9 mouse cellular contexts compared by ENCODE assay signal in genomic region chr11:82931161-82931560, GRCm38 (mm10). TPM values are rescaled to one million over a fixed set of nuclear protein-coding genes. Genes with fewer than 3 reads are reported as not detected.
A peak's percentile ranks its signal among the peaks of the same experiment; 100 is the strongest.
DNase-seq lines count a peak whose midpoint lies in the region; ATAC-seq and TF ChIP-seq lines count a peak whose summit lies in the region.
"Not testable (repeated sequence)": the region's sequence is repeated elsewhere in the genome, so short reads cannot be mapped to it uniquely, and the experiment has no call there.
"Had no signal": no experiment of that assay in that cellular context is flagged by ENCODE, and none has a peak within 500 bp of the region (broad histone marks: within the 10 kb centered on the region; RNA-seq: fewer than 3 reads in every experiment).

No protein-coding gene starts in this region.

- not testable (repeated sequence) for ATAC-seq in embryonic facial prominence, embryonic 14.5 days (ENCODE audit: low read depth); hindbrain, embryonic 14.5 days (ENCODE audit: low FRiP score); kidney, postnatal 0 days (replicated peaks; ENCODE audit: low FRiP score, low read depth); liver, embryonic 11.5 days (replicated peaks; ENCODE audit: low FRiP score); neural tube, embryonic 14.5 days (ENCODE audit: low read depth)

- not testable (repeated sequence) for DNase-seq in embryonic facial prominence, embryonic 14.5 days (ENCODE audit: low spot score); heart, embryonic 10.5 days (ENCODE audit: low spot score); hindbrain, embryonic 14.5 days (ENCODE audit: low spot score); kidney, postnatal 0 days (ENCODE audit: low spot score); liver, embryonic 11.5 days (ENCODE audit: low spot score)

- not testable (repeated sequence) for H3K36me3 ChIP-seq in ES-Bruce4 (ENCODE audit: control insufficient read depth, insufficient read depth, low read length, poor library complexity, severe bottlenecking); embryonic facial prominence, embryonic 14.5 days (ENCODE audit: control insufficient read depth, insufficient read depth, low read length); hindbrain, embryonic 14.5 days (replicated peaks; ENCODE audit: control insufficient read depth, insufficient read depth); kidney, postnatal 0 days (ENCODE audit: insufficient read depth, low read length); liver, embryonic 11.5 days (ENCODE audit: control insufficient read depth, insufficient read depth, low read length); megakaryocyte, embryonic 14.5 days (replicated peaks; ENCODE audit: low read length); neural tube, embryonic 14.5 days (ENCODE audit: control insufficient read depth, insufficient read depth, low read length)
- H3K36me3 ChIP-seq in heart, embryonic 10.5 days: peaks cover 82% of the 10 kb centered on the region

- TF ChIP-seq POLR2A in ES-Bruce4 (IDR thresholded peaks at IDR 0.05; ENCODE audit: insufficient read depth, low read length): not testable (repeated sequence)

- H3K27me3 ChIP-seq in ES-Bruce4 (ENCODE audit: control insufficient read depth, insufficient read depth, low read length, poor library complexity, severe bottlenecking): peaks cover 44% of the 10 kb centered on the region
- peaks cover 58% of the 10 kb centered on the region for H3K27me3 ChIP-seq in embryonic facial prominence, embryonic 14.5 days (replicated peaks; ENCODE audit: control insufficient read depth, insufficient read depth, low read length)
- peaks cover 59% of the 10 kb centered on the region for H3K27me3 ChIP-seq in heart, embryonic 10.5 days (ENCODE audit: insufficient read depth, poor library complexity, severe bottlenecking)
- H3K27me3 ChIP-seq in hindbrain, embryonic 14.5 days (ENCODE audit: control insufficient read depth, insufficient read depth, low read length): peaks cover 55% of the 10 kb centered on the region
- peaks cover 23% of the 10 kb centered on the region; the same call in 1 of the 2 replicates for H3K27me3 ChIP-seq in kidney, postnatal 0 days (ENCODE audit: insufficient read depth, low read length)
- peaks cover 90% of the 10 kb centered on the region for H3K27me3 ChIP-seq in liver, embryonic 11.5 days (replicated peaks; ENCODE audit: control insufficient read depth, insufficient read depth, low read length)
- peaks cover 76% of the 10 kb centered on the region for H3K27me3 ChIP-seq in megakaryocyte, embryonic 14.5 days (replicated peaks)
- H3K27me3 ChIP-seq in neural tube, embryonic 14.5 days (ENCODE audit: control insufficient read depth, insufficient read depth, low read length): peaks cover 25% of the 10 kb centered on the region

- 0 out of 2 replicates have a peak overlapping the region, but pooled peaks have one; percentile 19 for H3K4me3 ChIP-seq in ES-Bruce4 (ENCODE audit: low read depth, low read length)
- peak overlapping the region; percentile 49 for H3K4me3 ChIP-seq in embryonic facial prominence, embryonic 14.5 days (ENCODE audit: low read depth, low read length)
- peak overlapping the region; percentile 59 for H3K4me3 ChIP-seq in heart, embryonic 10.5 days
- peak overlapping the region; percentile 46 for H3K4me3 ChIP-seq in hindbrain, embryonic 14.5 days (replicated peaks; ENCODE audit: low read length)
- peak overlapping the region; percentile 51 for H3K4me3 ChIP-seq in kidney, postnatal 0 days (replicated peaks; ENCODE audit: low read depth, low read length)
- peak overlapping the region; percentile 50 for H3K4me3 ChIP-seq in liver, embryonic 11.5 days (ENCODE audit: low read depth, low read length)
- peak overlapping the region; percentile 23 for H3K4me3 ChIP-seq in megakaryocyte, embryonic 14.5 days (replicated peaks)
- H3K4me3 ChIP-seq in neural tube, embryonic 14.5 days (ENCODE audit: low read depth, low read length): peak overlapping the region; percentile 40

- peak overlapping the region; percentile 92 for H3K4me2 ChIP-seq in embryonic facial prominence, embryonic 14.5 days (ENCODE audit: low read depth, low read length)
- peak overlapping the region; percentile 99 for H3K4me2 ChIP-seq in hindbrain, embryonic 14.5 days (replicated peaks)
- H3K4me2 ChIP-seq in kidney, postnatal 0 days (ENCODE audit: low read length): peak overlapping the region; percentile 83
- peak overlapping the region; percentile 73 for H3K4me2 ChIP-seq in liver, embryonic 11.5 days
- peak overlapping the region; percentile 93 for H3K4me2 ChIP-seq in neural tube, embryonic 14.5 days (ENCODE audit: low read depth, low read length)

- peak overlapping the region; percentile 84 for H3K9ac ChIP-seq in ES-Bruce4 (ENCODE audit: low read depth, poor library complexity, severe bottlenecking)
- H3K9ac ChIP-seq in embryonic facial prominence, embryonic 14.5 days (ENCODE audit: low read depth, low read length): peak overlapping the region; percentile 58
- peak overlapping the region; percentile 53 for H3K9ac ChIP-seq in hindbrain, embryonic 14.5 days
- H3K9ac ChIP-seq in kidney, postnatal 0 days (ENCODE audit: low read depth, low read length): peak overlapping the region; percentile 70
- not testable (repeated sequence) for H3K9ac ChIP-seq in liver, embryonic 11.5 days (ENCODE audit: low read depth, low read length)
- H3K9ac ChIP-seq in neural tube, embryonic 14.5 days (replicated peaks; ENCODE audit: low read depth, low read length): peak overlapping the region; percentile 34

- H3K4me1 ChIP-seq in ES-Bruce4 (ENCODE audit: control insufficient read depth, insufficient read depth, low read length); embryonic facial prominence, embryonic 14.5 days (ENCODE audit: control insufficient read depth, insufficient read depth, low read length); hindbrain, embryonic 14.5 days (replicated peaks; ENCODE audit: control insufficient read depth, insufficient read depth, low read length); kidney, postnatal 0 days (replicated peaks; ENCODE audit: insufficient read depth, low read length); liver, embryonic 11.5 days (replicated peaks; ENCODE audit: control insufficient read depth, insufficient read depth, low read length); neural tube, embryonic 14.5 days (ENCODE audit: control insufficient read depth, insufficient read depth, low read length): not testable (repeated sequence)
- H3K4me1 ChIP-seq in heart, embryonic 10.5 days: peaks cover 13% of the 10 kb centered on the region; the same call in 1 of the 2 replicates
- peaks cover 11% of the 10 kb centered on the region for H3K4me1 ChIP-seq in megakaryocyte, embryonic 14.5 days

- not testable (repeated sequence) for TF ChIP-seq EP300 in ES-Bruce4 (IDR thresholded peaks at IDR 0.05; ENCODE audit: insufficient read depth, low read depth, low read length)

- 1% methylated on average over 17 of the region's 63 CpGs for WGBS in embryonic facial prominence, embryonic 14.5 days
- WGBS in heart, embryonic 10.5 days: 3% methylated on average over 61 of the region's 63 CpGs
- whole genome bisulfite sequencing in hindbrain, embryonic 14.5 days: 1% methylated on average over 44 of the region's 63 CpGs
- under 1% methylated on average over 44 of the region's 63 CpGs for WGBS in kidney, postnatal 0 days
- 4% methylated on average over 54 of the region's 63 CpGs for WGBS in liver, embryonic 11.5 days
- WGBS in neural tube, embryonic 14.5 days: 3% methylated on average over 57 of the region's 63 CpGs

- H3K9me3 ChIP-seq in ES-Bruce4 (replicated peaks; ENCODE audit: control insufficient read depth, insufficient read depth, low read length, poor library complexity, severe bottlenecking); embryonic facial prominence, embryonic 14.5 days (ENCODE audit: control insufficient read depth, low read length); heart, embryonic 10.5 days; hindbrain, embryonic 14.5 days (ENCODE audit: control insufficient read depth, low read length); kidney, postnatal 0 days (replicated peaks; ENCODE audit: low read length); liver, embryonic 11.5 days (ENCODE audit: control insufficient read depth, low read length); neural tube, embryonic 14.5 days (ENCODE audit: control insufficient read depth, low read length): not testable (repeated sequence)
- H3K9me3 ChIP-seq in megakaryocyte, embryonic 14.5 days: peaks cover 22% of the 10 kb centered on the region

- not testable (repeated sequence) for TF ChIP-seq CTCF in ES-Bruce4 (IDR thresholded peaks at IDR 0.05; ENCODE audit: low read depth, low read length); kidney, postnatal 0 days (IDR thresholded peaks at IDR 0.05; ENCODE audit: low read depth)

- H3K27ac ChIP-seq in ES-Bruce4 (ENCODE audit: insufficient read depth, low read length); embryonic facial prominence, embryonic 14.5 days (replicated peaks; ENCODE audit: low read depth, low read length); hindbrain, embryonic 14.5 days; liver, embryonic 11.5 days (ENCODE audit: low read depth, low read length); neural tube, embryonic 14.5 days (ENCODE audit: low read depth, low read length): not testable (repeated sequence)
- peak overlapping the region; percentile 56; the same call in 1 of the 2 replicates for H3K27ac ChIP-seq in heart, embryonic 10.5 days
- peak overlapping the region; percentile 64 for H3K27ac ChIP-seq in kidney, postnatal 0 days

RNA-seq across cellular contexts. Expression of gene Slfn5, which starts 20.0 kb away (rescaled TPM):
- 3.7 and 4.2 TPM in 2 replicates for polyA plus RNA-seq in ES-Bruce4 (2011; ENCODE audit: insufficient read depth, insufficient read length, low read depth, missing spikeins)
- polyA plus RNA-seq in embryonic facial prominence, embryonic 14.5 days (2014; fragmentation: Nextera tagmentation; extraction: Ambion mirVana): 2.4 and 3.9 TPM in 2 replicates
- 0.35 and 0.86 TPM in 2 replicates for polyA plus RNA-seq in heart, embryonic 10.5 days (2016; fragmentation: Nextera tagmentation; extraction: Ambion mirVana)
- 1.4 and 1.6 TPM in 2 replicates for polyA plus RNA-seq in hindbrain, embryonic 14.5 days (2014; fragmentation: Nextera tagmentation; extraction: Ambion mirVana)
- polyA plus RNA-seq in kidney, postnatal 0 days (2015; fragmentation: Nextera tagmentation; extraction: Ambion mirVana): 19.5 and 21.1 TPM in 2 replicates
- polyA plus RNA-seq in liver, embryonic 11.5 days (2014; fragmentation: Nextera tagmentation; extraction: Ambion mirVana): 0.49 and 0.86 TPM in 2 replicates
- 1.5 TPM in 1 of 2 replicates, not detected in the other for polyA plus RNA-seq in megakaryocyte, embryonic 14.5 days (2012; ENCODE audit: insufficient read depth, low replicate concordance)
- 1.0 and 1.5 TPM in 2 replicates for polyA plus RNA-seq in neural tube, embryonic 14.5 days (2014; fragmentation: Nextera tagmentation; extraction: Ambion mirVana)

RNA-seq across cellular contexts. Expression of gene Unc45b, which starts 20.8 kb away (rescaled TPM):
- polyA plus RNA-seq in ES-Bruce4 (2011; ENCODE audit: insufficient read depth, insufficient read length, low read depth, missing spikeins): 3.3 and 3.5 TPM in 2 replicates
- polyA plus RNA-seq in embryonic facial prominence, embryonic 14.5 days (2014; fragmentation: Nextera tagmentation; extraction: Ambion mirVana): 37.1 and 44.5 TPM in 2 replicates
- 185 and 294 TPM in 2 replicates for polyA plus RNA-seq in heart, embryonic 10.5 days (2016; fragmentation: Nextera tagmentation; extraction: Ambion mirVana)
- polyA plus RNA-seq in hindbrain, embryonic 14.5 days (2014; fragmentation: Nextera tagmentation; extraction: Ambion mirVana): 1.1 and 2.0 TPM in 2 replicates
- 6.1 and 7.1 TPM in 2 replicates for polyA plus RNA-seq in kidney, postnatal 0 days (2015; fragmentation: Nextera tagmentation; extraction: Ambion mirVana)
- polyA plus RNA-seq in liver, embryonic 11.5 days (2014; fragmentation: Nextera tagmentation; extraction: Ambion mirVana): 1.8 and 4.5 TPM in 2 replicates
- not detected in 2 replicates for polyA plus RNA-seq in megakaryocyte, embryonic 14.5 days (2012; ENCODE audit: insufficient read depth, low replicate concordance)
- 0.92 and 1.2 TPM in 2 replicates for polyA plus RNA-seq in neural tube, embryonic 14.5 days (2014; fragmentation: Nextera tagmentation; extraction: Ambion mirVana)

RNA-seq across cellular contexts. Expression of gene Nle1, which starts 22.9 kb away (rescaled TPM):
- polyA plus RNA-seq in ES-Bruce4 (2011; ENCODE audit: insufficient read depth, insufficient read length, low read depth, missing spikeins): 32.3 and 40.9 TPM in 2 replicates
- 24.3 and 30.7 TPM in 2 replicates for polyA plus RNA-seq in embryonic facial prominence, embryonic 14.5 days (2014; fragmentation: Nextera tagmentation; extraction: Ambion mirVana)
- polyA plus RNA-seq in heart, embryonic 10.5 days (2016; fragmentation: Nextera tagmentation; extraction: Ambion mirVana): 29.1 and 37.7 TPM in 2 replicates
- 20.7 and 28.0 TPM in 2 replicates for polyA plus RNA-seq in hindbrain, embryonic 14.5 days (2014; fragmentation: Nextera tagmentation; extraction: Ambion mirVana)
- polyA plus RNA-seq in kidney, postnatal 0 days (2015; fragmentation: Nextera tagmentation; extraction: Ambion mirVana): 23.7 and 24.0 TPM in 2 replicates
- 43.4 and 44.9 TPM in 2 replicates for polyA plus RNA-seq in liver, embryonic 11.5 days (2014; fragmentation: Nextera tagmentation; extraction: Ambion mirVana)
- 24.4 and 25.1 TPM in 2 replicates for polyA plus RNA-seq in megakaryocyte, embryonic 14.5 days (2012; ENCODE audit: insufficient read depth, low replicate concordance)
- 21.6 and 24.7 TPM in 2 replicates for polyA plus RNA-seq in neural tube, embryonic 14.5 days (2014; fragmentation: Nextera tagmentation; extraction: Ambion mirVana)

RNA-seq across cellular contexts. Expression of gene Fndc8, which starts 39.2 kb away (rescaled TPM):
- polyA plus RNA-seq in ES-Bruce4 (2011; ENCODE audit: insufficient read depth, insufficient read length, low read depth, missing spikeins): not detected in 2 replicates
- polyA plus RNA-seq in embryonic facial prominence, embryonic 14.5 days (2014; fragmentation: Nextera tagmentation; extraction: Ambion mirVana): 0.30 and 0.47 TPM in 2 replicates
- polyA plus RNA-seq in heart, embryonic 10.5 days (2016; fragmentation: Nextera tagmentation; extraction: Ambion mirVana): 0.06 and 0.11 TPM in 2 replicates
- polyA plus RNA-seq in hindbrain, embryonic 14.5 days (2014; fragmentation: Nextera tagmentation; extraction: Ambion mirVana): 0.37 and 0.77 TPM in 2 replicates
- 0.55 and 0.60 TPM in 2 replicates for polyA plus RNA-seq in kidney, postnatal 0 days (2015; fragmentation: Nextera tagmentation; extraction: Ambion mirVana)
- polyA plus RNA-seq in liver, embryonic 11.5 days (2014; fragmentation: Nextera tagmentation; extraction: Ambion mirVana): 0.13 and 0.15 TPM in 2 replicates
- polyA plus RNA-seq in megakaryocyte, embryonic 14.5 days (2012; ENCODE audit: insufficient read depth, low replicate concordance): not detected in 2 replicates
- polyA plus RNA-seq in neural tube, embryonic 14.5 days (2014; fragmentation: Nextera tagmentation; extraction: Ambion mirVana): 0.82 and 1.1 TPM in 2 replicates
- polyA plus RNA-seq: G1E had no signal

RNA-seq across cellular contexts. Expression of gene Rad51d, which starts 40.7 kb away (rescaled TPM):
- 23.9 and 25.8 TPM in 2 replicates for polyA plus RNA-seq in ES-Bruce4 (2011; ENCODE audit: insufficient read depth, insufficient read length, low read depth, missing spikeins)
- polyA plus RNA-seq in embryonic facial prominence, embryonic 14.5 days (2014; fragmentation: Nextera tagmentation; extraction: Ambion mirVana): 14.5 and 15.0 TPM in 2 replicates
- polyA plus RNA-seq in heart, embryonic 10.5 days (2016; fragmentation: Nextera tagmentation; extraction: Ambion mirVana): 14.2 and 16.6 TPM in 2 replicates
- polyA plus RNA-seq in hindbrain, embryonic 14.5 days (2014; fragmentation: Nextera tagmentation; extraction: Ambion mirVana): 14.0 and 14.3 TPM in 2 replicates
- polyA plus RNA-seq in kidney, postnatal 0 days (2015; fragmentation: Nextera tagmentation; extraction: Ambion mirVana): 10.6 and 11.7 TPM in 2 replicates
- polyA plus RNA-seq in liver, embryonic 11.5 days (2014; fragmentation: Nextera tagmentation; extraction: Ambion mirVana): 14.4 and 14.8 TPM in 2 replicates
- polyA plus RNA-seq in megakaryocyte, embryonic 14.5 days (2012; ENCODE audit: insufficient read depth, low replicate concordance): 1.3 and 11.6 TPM in 2 replicates
- 13.4 and 14.4 TPM in 2 replicates for polyA plus RNA-seq in neural tube, embryonic 14.5 days (2014; fragmentation: Nextera tagmentation; extraction: Ambion mirVana)
